Mouse (Mus musculus) liver, embryonic 15.5 days (tissue): ENCODE results near the gene Rplp0. TPM values are rescaled to one million over a fixed set of nuclear protein-coding genes. Genes with fewer than 3 reads are reported as not detected.

Experiments
- ATAC-seq: fragments of 200-750 bp; cut with Nextera tagmentation; 2 replicates; pipeline ENCODE4 v1.8.0; 2017; ENCODE audit warnings: moderate number of reproducible peaks, mild to moderate bottlenecking, moderate library complexity; ENCODE audit not compliant: insufficient read depth
- H3K27ac ChIP-seq: fragments of 300-500 bp; sonication (generic); replicated peaks from 2 replicates; pipeline ENCODE4 v1.5.1; 2015; ENCODE audit warnings: mild to moderate bottlenecking, inconsistent platforms
- H3K27me3 ChIP-seq: fragments of 300-500 bp; sonication (generic); 2 replicates; pipeline ENCODE4 v1.6.1; 2015; ENCODE audit warnings: mild to moderate bottlenecking, inconsistent platforms
- H3K36me3 ChIP-seq: fragments of 300-500 bp; sonication (generic); replicated peaks from 2 replicates; pipeline ENCODE4 v1.6.1; 2015; ENCODE audit warnings: moderate library complexity, mild to moderate bottlenecking, inconsistent platforms
- H3K4me1 ChIP-seq: fragments of 300-500 bp; sonication (generic); replicated peaks from 2 replicates; pipeline ENCODE4 v1.6.1; 2015; ENCODE audit warnings: inconsistent platforms
- H3K4me2 ChIP-seq: fragments of 300-500 bp; sonication (generic); 2 replicates; pipeline ENCODE4 v1.6.1; 2015; ENCODE audit warnings: moderate library complexity, mild to moderate bottlenecking, inconsistent platforms
- H3K4me3 ChIP-seq: fragments of 300-500 bp; sonication (generic); replicated peaks from 2 replicates; pipeline ENCODE4 v1.5.1; 2015; ENCODE audit warnings: mild to moderate bottlenecking, inconsistent platforms
- H3K9ac ChIP-seq: fragments of 300-500 bp; sonication (generic); 2 replicates; pipeline ENCODE4 v1.6.1; 2015; ENCODE audit warnings: moderate library complexity, mild to moderate bottlenecking, inconsistent platforms
- H3K9me3 ChIP-seq: fragments of 300-500 bp; sonication (generic); replicated peaks from 2 replicates; pipeline ENCODE4 v1.6.1; 2016; ENCODE audit warnings: inconsistent platforms
- WGBS: fragments of 180-500 bp; shearing (Covaris S2); methylation state at CpG from one replicate; pipeline ENCODE4 v1.1.7; 2015; ENCODE audit warnings: mixed read lengths; ENCODE audit not compliant: insufficient replicate concordance; 5-methylcytosine and 5-hydroxymethylcytosine counted together
- polyA plus RNA-seq: library from polyadenylated mRNA; unstranded; fragments of >200 nt; fragmentation: Nextera tagmentation; extraction: Ambion mirVana; gene quantifications from 2 replicates; pipeline ENCODE4 v1.2.1, GENCODE M21; 2015

Gene Rplp0
- polyA plus RNA-seq, 1 experiment from 2014 or later = 1,078 TPM

DNA sequence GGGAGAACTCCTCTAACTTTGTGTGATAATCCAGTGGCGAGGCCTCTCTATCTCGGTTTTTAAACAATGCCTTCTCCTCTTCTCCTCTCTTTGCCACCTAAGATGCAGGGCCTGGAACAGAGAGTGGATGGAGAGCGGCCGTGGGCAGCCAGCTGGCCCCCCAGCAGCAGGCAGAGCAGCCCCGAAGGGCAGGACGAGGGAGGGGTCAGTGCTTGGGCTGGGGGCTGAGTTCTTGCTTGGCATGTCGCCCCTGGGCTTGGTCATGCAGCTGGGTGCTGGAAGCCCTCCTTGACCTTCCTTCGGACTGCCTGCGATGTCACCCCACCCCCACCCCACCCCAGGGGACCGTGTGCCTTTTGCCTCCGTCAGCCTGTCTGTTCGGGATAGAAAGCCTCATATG is 7.9 kb upstream of the Rplp0 start:
- no peak for ATAC-seq
- peaks cover 6% of the 10 kb centered on the region for H3K4me1 ChIP-seq
- 75% methylated on average over 12 of the region's 12 CpGs for WGBS

DNA sequence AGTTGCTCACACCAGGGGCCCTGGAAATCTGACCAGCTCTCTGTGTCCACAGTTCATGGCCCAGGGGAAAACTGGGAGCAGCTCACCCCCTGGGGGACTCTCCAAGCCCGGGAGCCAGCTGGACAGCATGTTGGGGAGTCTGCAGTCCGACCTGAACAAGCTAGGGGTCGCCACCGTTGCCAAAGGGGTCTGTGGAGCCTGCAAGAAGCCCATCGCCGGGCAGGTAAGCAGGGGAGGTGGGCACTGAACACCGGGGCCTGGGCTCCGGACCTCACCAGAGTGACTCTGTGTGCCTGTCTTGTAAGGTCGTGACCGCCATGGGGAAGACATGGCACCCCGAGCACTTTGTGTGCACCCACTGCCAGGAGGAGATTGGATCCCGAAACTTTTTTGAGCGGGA is 7.5 kb upstream of the Rplp0 start:
- no peak overlapping the region for H3K4me3 ChIP-seq
- no peak overlapping the region for H3K4me2 ChIP-seq

More for the DNA sequence above, 7.9 kb upstream of the Rplp0 start:
- no peak overlapping the region for H3K9ac ChIP-seq
- H3K27ac ChIP-seq = no peak overlapping the region
- peaks cover 72% of the 10 kb centered on the region for H3K36me3 ChIP-seq
- H3K4me2 ChIP-seq = no peak overlapping the region
- no peaks in the 10 kb centered on the region for H3K27me3 ChIP-seq
- no peaks in the 10 kb centered on the region for H3K9me3 ChIP-seq
- H3K4me3 ChIP-seq = no peak overlapping the region

DNA sequence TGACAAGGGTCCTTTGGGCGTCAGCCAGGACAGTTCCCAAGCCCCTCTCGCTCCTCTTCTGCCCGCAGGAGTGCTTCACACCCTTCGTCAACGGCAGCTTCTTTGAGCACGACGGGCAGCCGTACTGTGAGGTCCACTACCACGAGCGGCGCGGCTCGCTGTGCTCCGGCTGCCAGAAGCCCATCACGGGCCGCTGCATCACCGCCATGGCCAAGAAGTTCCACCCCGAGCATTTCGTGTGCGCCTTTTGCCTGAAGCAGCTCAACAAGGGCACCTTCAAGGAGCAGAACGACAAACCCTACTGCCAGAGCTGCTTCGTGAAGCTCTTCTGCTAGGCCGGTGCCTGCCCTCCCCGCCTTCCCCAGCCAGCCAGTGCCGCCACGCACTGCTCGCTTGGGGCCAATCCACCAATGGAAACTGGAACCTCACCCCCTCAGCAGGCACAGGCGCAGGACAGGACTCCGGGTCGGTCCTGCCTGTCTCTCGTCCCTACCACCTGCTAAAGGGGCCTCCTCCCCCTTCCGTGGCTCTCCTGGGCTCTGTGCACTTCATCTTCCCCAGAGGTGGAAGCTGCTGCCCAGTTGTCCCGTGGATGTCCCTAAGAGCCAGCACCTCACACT is 5.4 kb upstream of the Rplp0 start:
- Histone ChIP-seq H3K9ac (no peak overlapping the region), H3K27ac (no peak overlapping the region), H3K4me3 (no peak overlapping the region), H3K27me3 (no peaks in the 10 kb centered on the region), H3K4me2 (no peak overlapping the region), H3K9me3 (no peaks in the 10 kb centered on the region), H3K4me1 (peaks cover 13% of the 10 kb centered on the region), H3K36me3 (peaks cover 47% of the 10 kb centered on the region)
- WGBS = 84% methylated on average over 33 of the region's 33 CpGs
- ATAC-seq = no peak

More for the DNA sequence above, 7.5 kb upstream of the Rplp0 start:
- H3K27me3 ChIP-seq = no peaks in the 10 kb centered on the region
- H3K9me3 ChIP-seq = no peaks in the 10 kb centered on the region
- no peak overlapping the region for H3K9ac ChIP-seq
- WGBS = 81% methylated on average over 13 of the region's 13 CpGs
- no peak overlapping the region for H3K27ac ChIP-seq
- peaks cover 7% of the 10 kb centered on the region for H3K4me1 ChIP-seq
- H3K36me3 ChIP-seq = peaks cover 68% of the 10 kb centered on the region
- ATAC-seq = no peak

DNA sequence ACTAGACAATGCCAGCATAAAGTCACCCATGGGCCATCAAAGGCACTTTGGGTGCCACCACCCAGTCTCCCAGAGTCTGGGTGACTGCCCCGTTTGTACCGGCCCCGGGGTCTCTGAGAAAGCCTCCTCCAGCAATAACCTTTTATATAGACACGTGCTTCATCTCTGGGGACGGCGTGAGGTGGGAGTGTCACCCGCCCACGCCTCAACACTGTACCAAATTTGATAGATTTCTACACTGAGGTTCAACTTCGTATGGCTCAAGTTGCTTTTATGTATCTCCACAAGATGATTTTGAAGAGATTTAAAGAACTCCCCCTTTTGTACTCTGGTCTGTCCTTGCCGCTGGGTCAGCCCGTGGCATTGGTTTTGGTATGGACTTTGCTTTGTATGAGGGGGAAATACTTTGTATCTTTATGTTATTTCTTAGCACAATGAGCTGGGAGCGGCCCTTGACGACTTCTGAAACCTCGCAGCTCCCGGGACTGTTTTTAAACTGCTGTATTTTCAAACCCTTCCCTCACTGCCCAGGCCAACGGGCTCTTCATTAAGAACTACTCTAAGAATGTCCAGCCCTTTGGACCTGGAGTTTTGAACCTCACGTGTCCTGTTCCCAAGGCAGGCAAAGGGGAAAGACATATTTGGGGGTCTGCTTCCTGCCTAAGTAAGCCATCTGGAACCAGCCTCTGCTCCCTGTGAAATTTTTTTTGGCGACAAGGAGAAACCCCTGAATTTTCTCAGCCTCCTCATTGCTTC is 4.6 kb upstream of the Rplp0 start:
- Histone ChIP-seq H3K4me1 (peaks cover 13% of the 10 kb centered on the region), H3K4me2 (no peak overlapping the region), H3K27ac (no peak overlapping the region), H3K27me3 (no peaks in the 10 kb centered on the region), H3K36me3 (peaks cover 41% of the 10 kb centered on the region), H3K9ac (no peak overlapping the region), H3K4me3 (no peak overlapping the region), H3K9me3 (no peaks in the 10 kb centered on the region)
- no peak for ATAC-seq
- 81% methylated on average over 18 of the region's 18 CpGs for WGBS

DNA sequence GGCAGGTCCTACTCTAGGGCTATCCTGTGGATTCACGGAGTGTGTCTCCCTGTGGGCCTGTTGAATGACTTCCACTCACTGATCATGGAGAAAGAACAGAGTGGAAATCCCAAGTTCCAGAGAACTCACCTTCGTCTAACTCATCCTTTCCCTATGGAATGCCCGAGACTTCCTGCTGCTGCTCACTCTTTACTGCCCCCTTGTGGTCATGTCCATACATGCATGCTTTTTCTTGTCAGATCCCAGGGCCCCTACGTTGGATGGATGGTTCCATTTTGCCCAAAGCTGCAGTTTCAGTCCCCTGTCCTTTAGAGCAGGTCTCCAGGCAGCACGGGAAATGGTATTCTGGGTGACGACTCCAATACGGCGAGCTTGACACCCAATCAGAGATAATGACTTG is 3.0 kb upstream of the Rplp0 start:
- no peaks in the 10 kb centered on the region for H3K9me3 ChIP-seq
- no peak overlapping the region for H3K4me3 ChIP-seq
- H3K9ac ChIP-seq = no peak overlapping the region
- H3K27me3 ChIP-seq = no peaks in the 10 kb centered on the region
- WGBS = 13% methylated on average over 8 of the region's 8 CpGs
- no peak overlapping the region for H3K27ac ChIP-seq
- peaks cover 25% of the 10 kb centered on the region for H3K4me1 ChIP-seq
- no peak for ATAC-seq
- H3K36me3 ChIP-seq = peaks cover 39% of the 10 kb centered on the region
- peak overlapping the region; percentile 18; the same call in 1 of the 2 replicates for H3K4me2 ChIP-seq

DNA sequence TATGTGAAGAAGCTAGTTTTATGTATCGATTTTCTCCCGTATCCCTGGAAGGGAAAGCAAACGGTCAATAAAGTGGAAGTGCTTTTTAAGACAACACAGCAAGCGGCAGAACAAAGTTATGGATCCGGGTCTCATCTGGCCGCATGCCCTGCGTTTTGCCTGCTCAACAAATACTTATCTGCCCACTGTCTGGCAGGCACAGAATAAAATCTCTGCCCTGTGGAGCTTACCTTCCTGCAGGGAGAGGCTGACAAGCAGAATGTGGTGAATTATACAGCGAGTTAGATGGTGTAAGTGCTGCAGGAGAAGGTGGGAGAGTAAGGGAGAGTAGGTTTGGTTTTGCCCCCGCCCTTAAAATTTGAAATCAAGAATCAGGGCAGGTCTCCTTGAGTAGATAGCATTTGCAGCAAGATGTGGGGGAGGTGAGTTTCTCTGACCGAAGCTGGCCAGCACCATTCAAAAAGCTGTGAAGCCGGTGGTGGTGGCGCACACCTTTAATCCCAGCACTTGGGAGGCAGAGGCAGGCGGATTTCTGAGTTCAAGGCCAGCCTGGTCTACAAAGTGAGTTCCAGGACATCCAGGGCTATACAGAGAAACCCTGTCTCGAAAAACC is 979 bp upstream of the Rplp0 start:
- Histone ChIP-seq H3K9me3 (no peaks in the 10 kb centered on the region), H3K36me3 (peaks cover 42% of the 10 kb centered on the region), H3K4me1 (peaks cover 43% of the 10 kb centered on the region), H3K27me3 (no peaks in the 10 kb centered on the region), H3K4me2 (no peak overlapping the region), H3K4me3 (no peak overlapping the region), H3K27ac (no peak overlapping the region), H3K9ac (no peak overlapping the region)
- no peak for ATAC-seq
- 75% methylated on average over 14 of the region's 14 CpGs for WGBS

DNA sequence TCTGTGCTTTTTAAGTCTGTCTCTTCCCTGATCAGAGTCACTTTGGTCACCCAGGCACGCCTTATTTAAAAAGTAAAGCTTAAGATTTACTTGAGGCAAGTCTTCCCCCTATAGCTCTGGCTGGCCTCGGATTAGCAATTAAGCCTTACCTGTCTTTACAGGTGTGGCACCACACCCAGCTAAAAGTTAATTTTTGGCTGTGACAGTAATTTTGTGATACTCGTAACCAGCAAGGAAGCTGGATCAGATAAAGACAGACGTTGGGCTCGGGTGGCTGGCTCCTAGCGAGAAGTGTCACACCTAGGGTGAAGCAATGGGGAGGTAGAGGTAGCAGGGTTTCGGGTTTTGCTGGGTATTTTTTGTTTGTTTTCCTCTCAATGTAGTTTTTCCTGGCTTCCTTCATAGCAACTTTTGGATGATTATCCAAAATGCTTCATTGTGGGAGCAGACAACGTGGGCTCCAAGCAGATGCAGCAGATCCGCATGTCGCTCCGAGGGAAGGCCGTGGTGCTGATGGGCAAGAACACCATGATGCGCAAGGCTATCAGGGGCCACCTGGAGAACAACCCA is 1.2 kb downstream of the Rplp0 start:
- no peaks in the 10 kb centered on the region for H3K27me3 ChIP-seq
- WGBS = 17% methylated on average over 13 of the region's 13 CpGs
- peaks cover 41% of the 10 kb centered on the region for H3K36me3 ChIP-seq
- H3K4me1 ChIP-seq = peaks cover 56% of the 10 kb centered on the region
- peak overlapping the region; percentile 94 for H3K4me3 ChIP-seq
- peak overlapping the region; percentile 87 for H3K27ac ChIP-seq
- no peak for ATAC-seq
- peak overlapping the region; percentile 87 for H3K4me2 ChIP-seq
- peak overlapping the region; percentile 98 for H3K9ac ChIP-seq
- H3K9me3 ChIP-seq = no peaks in the 10 kb centered on the region

DNA sequence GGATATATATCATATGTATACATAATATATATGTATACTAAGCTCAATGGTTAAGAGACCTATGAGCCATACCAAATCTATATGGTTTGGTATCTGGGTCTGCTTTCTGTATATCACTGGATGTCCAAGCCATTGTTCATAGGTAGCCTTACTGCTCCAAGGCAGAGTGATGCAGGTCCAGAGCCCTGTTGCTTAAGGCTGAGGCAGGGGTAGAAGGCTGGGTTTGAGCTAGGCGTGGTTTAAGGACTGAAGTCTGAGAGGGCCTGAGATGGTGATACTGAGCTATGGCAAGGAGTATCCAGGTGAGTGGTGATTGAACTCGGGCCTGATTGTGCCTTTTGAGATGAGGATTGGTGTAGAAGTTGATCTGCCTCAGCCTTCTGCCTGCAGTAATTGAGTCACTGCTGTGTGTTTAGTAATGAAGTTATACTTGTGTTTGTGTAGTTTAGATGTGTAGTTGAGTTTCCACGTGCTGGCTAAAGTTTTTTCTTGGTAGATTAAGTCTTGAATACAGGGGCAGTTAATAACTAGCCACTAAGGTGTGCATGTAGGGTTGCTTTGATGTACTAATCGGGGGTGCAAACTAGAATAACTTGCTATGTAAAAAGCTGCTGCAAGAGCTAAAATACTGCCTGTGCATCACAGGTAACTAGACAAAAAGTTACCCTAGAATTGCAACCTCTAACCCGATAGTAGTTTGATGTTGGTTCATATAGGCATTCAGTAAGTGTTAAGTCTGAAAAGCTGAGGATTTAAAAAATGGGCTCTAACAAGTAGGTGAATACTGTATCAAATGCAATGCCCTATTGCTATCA is 4.7 kb downstream of the Rplp0 start:
- Histone ChIP-seq H3K9ac (no peak overlapping the region), H3K27me3 (no peaks in the 10 kb centered on the region), H3K4me1 (peaks cover 76% of the 10 kb centered on the region), H3K27ac (peak overlapping the region; percentile 74), H3K4me3 (peak overlapping the region; percentile 78; the same call in 1 of the 2 replicates), H3K9me3 (no peaks in the 10 kb centered on the region), H3K36me3 (peaks cover 41% of the 10 kb centered on the region), H3K4me2 (peak overlapping the region; percentile 94)
- ATAC-seq = no peak
- WGBS = 35% methylated on average over 5 of the region's 5 CpGs

DNA sequence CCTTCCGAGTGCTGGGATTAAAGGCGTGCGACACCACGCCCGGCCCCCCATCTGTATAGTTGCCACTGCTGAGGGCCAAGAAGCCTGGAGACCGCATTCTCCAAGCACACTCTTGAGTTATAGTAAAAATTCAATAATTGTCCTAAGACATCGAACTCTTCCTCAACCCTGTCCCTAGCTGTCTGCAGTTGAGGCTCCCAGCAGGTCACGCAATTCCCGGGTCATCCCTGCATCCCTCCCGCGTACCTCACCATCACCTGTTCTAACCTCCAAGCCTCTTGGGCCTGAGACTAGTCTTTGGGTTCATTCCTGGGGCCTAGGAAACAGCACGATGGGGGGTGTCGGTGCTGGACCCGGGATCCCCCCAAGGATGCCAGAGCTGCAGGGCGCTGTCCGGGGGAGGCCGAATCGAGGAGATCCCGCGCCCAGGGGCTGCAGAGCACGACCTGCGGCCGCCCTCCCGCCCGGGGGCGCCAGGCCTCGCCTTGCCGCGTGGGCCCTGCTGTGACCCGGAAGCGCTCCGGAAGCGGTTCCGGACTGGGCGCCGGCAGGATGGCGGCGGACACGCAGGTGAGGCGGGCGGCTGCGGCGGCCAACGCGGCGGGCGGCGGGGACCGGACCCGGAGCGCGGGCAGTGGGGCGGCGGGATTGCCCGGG is 5.6 kb downstream of the Rplp0 start, which contains the start of gene Gcn1l1:
Gcn1l1 (plus strand) TSS at position 518 of the 657 bp plus-strand sequence.
- WGBS = 3% methylated on average over 54 of the region's 55 CpGs
- H3K27me3 ChIP-seq = no peaks in the 10 kb centered on the region
- peaks cover 81% of the 10 kb centered on the region for H3K4me1 ChIP-seq
- H3K27ac ChIP-seq = peak within 1 kb of the TSS; percentile 74
- H3K36me3 ChIP-seq = peaks cover 41% of the 10 kb centered on the region
- H3K4me2 ChIP-seq = peak within 1 kb of the TSS; percentile 94
- H3K4me3 ChIP-seq = peak within 1 kb of the TSS; percentile 78
- ATAC-seq = peak; percentile 75
- peak within 1 kb of the TSS; percentile 80 for H3K9ac ChIP-seq
- H3K9me3 ChIP-seq = no peaks in the 10 kb centered on the region

DNA sequence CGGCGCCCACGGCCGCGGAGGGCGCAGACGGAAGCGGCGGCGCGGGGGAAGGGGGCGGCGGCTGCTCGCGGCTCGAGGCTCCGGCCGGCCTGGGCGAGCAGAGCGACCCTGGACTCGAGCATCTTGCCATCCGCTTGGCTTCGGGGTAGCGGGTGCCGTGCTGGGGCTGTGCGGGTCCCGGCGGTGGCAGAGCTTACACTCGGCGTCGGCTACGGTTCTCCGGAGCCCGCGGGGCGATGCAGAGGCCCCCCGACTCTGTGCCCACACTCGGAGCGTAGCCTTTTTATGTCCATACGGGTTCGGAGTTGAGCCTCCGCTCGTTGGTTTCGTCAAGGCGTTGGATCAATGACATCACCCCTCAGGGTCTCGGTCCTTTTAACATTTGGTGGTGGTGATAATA is 6.1 kb downstream of the Rplp0 start:
- no peaks in the 10 kb centered on the region for H3K9me3 ChIP-seq
- peak overlapping the region; percentile 74 for H3K27ac ChIP-seq
- H3K4me1 ChIP-seq = peaks cover 78% of the 10 kb centered on the region
- ATAC-seq = peak; percentile 22
- no peaks in the 10 kb centered on the region for H3K27me3 ChIP-seq
- peak overlapping the region; percentile 80 for H3K9ac ChIP-seq
- under 1% methylated on average over 35 of the region's 46 CpGs for WGBS
- H3K4me2 ChIP-seq = peak overlapping the region; percentile 94
- peaks cover 39% of the 10 kb centered on the region for H3K36me3 ChIP-seq
- H3K4me3 ChIP-seq = peak overlapping the region; percentile 78
